Mouse (Mus musculus) hindbrain, embryonic 16.5 days (tissue): ENCODE measurements at regions not wholly inside any gene's neighbourhood (a gene's known extent, or its start where the extent isn't known, plus 50 kb on each side); places are given as distances from the start of the nearest gene placed in this dataset.
A peak's percentile ranks its signal among the peaks of the same experiment; 100 is the strongest.

ENCODE experiments used
- ATAC-seq: fragments of 200-750 bp; cut with Nextera tagmentation; 2 replicates; pipeline ENCODE4 v1.8.0; 2017; ENCODE audit warnings: moderate TSS enrichment, moderate library complexity
- H3K27ac ChIP-seq: fragments of 300-500 bp; sonication (generic); 2 replicates; pipeline ENCODE4 v1.5.1; 2014; ENCODE audit warnings: low read depth, mild to moderate bottlenecking, control low read depth, low read length, moderate library complexity
- H3K27me3 ChIP-seq: fragments of 300-500 bp; sonication (generic); replicated peaks from 2 replicates; pipeline ENCODE4 v1.6.1; 2014; ENCODE audit warnings: low read length; ENCODE audit not compliant: control insufficient read depth, insufficient read depth
- H3K36me3 ChIP-seq: fragments of 300-500 bp; sonication (generic); 2 replicates; pipeline ENCODE4 v1.6.1; 2014; ENCODE audit warnings: mild to moderate bottlenecking, low read length, moderate library complexity, mixed read lengths; ENCODE audit not compliant: control insufficient read depth, insufficient read depth
- H3K4me1 ChIP-seq: fragments of 300-500 bp; sonication (generic); 2 replicates; pipeline ENCODE4 v1.6.1; 2014; ENCODE audit warnings: low read depth, low read length; ENCODE audit not compliant: control insufficient read depth, insufficient read depth
- H3K4me2 ChIP-seq: fragments of 300-500 bp; sonication (generic); 2 replicates; pipeline ENCODE4 v1.6.1; 2014; ENCODE audit warnings: mild to moderate bottlenecking, low read length, control low read depth, moderate library complexity
- H3K4me3 ChIP-seq: fragments of 300-500 bp; sonication (generic); 2 replicates; pipeline ENCODE4 v1.5.1; 2014; ENCODE audit warnings: mild to moderate bottlenecking, low read length, control low read depth, moderate library complexity
- H3K9ac ChIP-seq: fragments of 300-500 bp; sonication (generic); 2 replicates; pipeline ENCODE4 v1.6.1; 2014; ENCODE audit warnings: low read depth, mild to moderate bottlenecking, control low read depth, low read length, moderate library complexity
- H3K9me3 ChIP-seq: fragments of 300-500 bp; sonication (generic); 2 replicates; pipeline ENCODE4 v1.6.1; 2014; ENCODE audit warnings: mild to moderate bottlenecking, low read length, moderate library complexity; ENCODE audit not compliant: control insufficient read depth
- WGBS: fragments of 180-500 bp; shearing (Covaris S2); extraction: QIAGEN DNeasy Blood & Tissue Kit; methylation state at CpG from one replicate; pipeline ENCODE4 v1.1.7; 2014; 5-methylcytosine and 5-hydroxymethylcytosine counted together

DNA sequence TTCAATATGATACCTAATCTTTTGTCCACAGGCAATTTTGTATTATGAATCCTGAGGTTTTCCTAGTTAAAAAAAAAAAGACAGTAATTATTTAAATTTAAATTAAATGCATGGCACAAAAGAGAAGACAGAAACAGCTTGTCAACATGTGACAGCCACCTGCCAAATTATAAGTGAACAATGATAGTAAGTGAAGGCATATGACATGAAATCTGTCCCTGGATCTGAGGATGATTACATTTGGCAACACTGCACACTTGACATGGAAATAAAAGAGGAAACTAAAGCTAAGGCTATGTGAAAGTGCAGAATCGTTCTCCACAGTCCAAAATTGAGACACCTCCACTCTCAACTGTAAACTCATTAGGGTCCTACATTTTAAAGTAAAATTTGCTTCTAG lies 1710.7 kb upstream of the Flrt2 start:
- H3K36me3 ChIP-seq = no peaks in the 10 kb centered on the region
- H3K4me2 ChIP-seq = no peak overlapping the region
- ATAC-seq = no peak
- 63% methylated on average over 1 of the region's 1 CpGs for WGBS
- H3K9me3 ChIP-seq = no peaks in the 10 kb centered on the region
- H3K27ac ChIP-seq = no peak overlapping the region
- no peaks in the 10 kb centered on the region for H3K4me1 ChIP-seq
- no peak overlapping the region for H3K9ac ChIP-seq
- H3K4me3 ChIP-seq = no peak overlapping the region
- H3K27me3 ChIP-seq = no peaks in the 10 kb centered on the region

- Histone ChIP-seq H3K4me1 (no peaks in the 10 kb centered on the region), H3K9me3 (no peaks in the 10 kb centered on the region), H3K4me3 (no peak overlapping the region), H3K4me2 (no peak overlapping the region), H3K27ac (no peak overlapping the region), H3K36me3 (no peaks in the 10 kb centered on the region), H3K9ac (no peak overlapping the region), H3K27me3 (no peaks in the 10 kb centered on the region)
- 87% methylated on average over 1 of the region's 1 CpGs for WGBS
- ATAC-seq = no peak
These were observed 1700.5 kb upstream of the Flrt2 start for GRCm38 (mm10) chr12:93991531-93991930.

DNA sequence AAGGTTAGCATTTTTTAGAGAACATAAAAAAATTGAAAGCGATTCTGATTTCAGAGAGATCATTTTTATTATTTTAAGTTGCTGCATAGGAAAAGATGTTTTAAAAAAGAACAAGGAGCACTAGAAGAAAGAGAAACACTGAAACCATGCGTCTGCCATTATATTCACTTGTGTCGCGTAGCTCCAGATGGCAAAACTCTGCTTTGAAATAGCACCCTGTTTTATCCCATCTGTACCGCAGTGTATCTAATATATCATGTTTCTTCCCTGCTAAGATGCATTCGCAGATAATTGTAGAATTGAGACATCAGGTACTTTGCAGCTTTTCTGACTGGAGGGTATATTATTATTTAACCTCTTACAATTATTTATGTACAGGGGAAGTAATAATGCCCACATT lies 1698.2 kb upstream of the Flrt2 start:
- Histone ChIP-seq H3K9ac (no peak overlapping the region), H3K36me3 (no peaks in the 10 kb centered on the region), H3K9me3 (no peaks in the 10 kb centered on the region), H3K27me3 (no peaks in the 10 kb centered on the region), H3K4me2 (no peak overlapping the region), H3K4me1 (no peaks in the 10 kb centered on the region), H3K27ac (no peak overlapping the region), H3K4me3 (no peak overlapping the region)
- WGBS = 79% methylated on average over 6 of the region's 6 CpGs
- no peak for ATAC-seq

DNA sequence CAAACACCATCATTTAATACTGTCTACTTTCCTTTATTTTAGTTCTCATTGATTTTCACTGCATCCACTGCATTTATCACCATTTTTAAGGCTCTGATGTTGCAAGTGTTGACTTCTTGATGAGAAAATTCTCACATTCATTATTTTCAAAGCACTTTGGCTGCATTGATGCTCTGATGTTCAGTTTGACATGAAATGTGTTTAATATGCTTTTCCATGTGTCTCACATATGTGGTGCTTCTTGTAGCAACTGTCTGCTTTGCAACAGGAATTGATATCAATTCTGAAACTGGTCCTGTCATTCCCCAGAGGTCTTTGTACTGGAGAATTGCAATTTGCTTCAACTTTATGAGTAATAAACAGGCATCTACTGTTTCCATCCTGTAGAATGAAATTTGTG lies 1676.1 kb upstream of the Flrt2 start:
- H3K9me3 ChIP-seq = no peaks in the 10 kb centered on the region
- no peaks in the 10 kb centered on the region for H3K27me3 ChIP-seq
- H3K4me3 ChIP-seq = no peak overlapping the region
- no peak for ATAC-seq
- H3K36me3 ChIP-seq = no peaks in the 10 kb centered on the region
- no peaks in the 10 kb centered on the region for H3K4me1 ChIP-seq
- H3K9ac ChIP-seq = no peak overlapping the region
- H3K4me2 ChIP-seq = no peak overlapping the region
- no peak overlapping the region for H3K27ac ChIP-seq

DNA sequence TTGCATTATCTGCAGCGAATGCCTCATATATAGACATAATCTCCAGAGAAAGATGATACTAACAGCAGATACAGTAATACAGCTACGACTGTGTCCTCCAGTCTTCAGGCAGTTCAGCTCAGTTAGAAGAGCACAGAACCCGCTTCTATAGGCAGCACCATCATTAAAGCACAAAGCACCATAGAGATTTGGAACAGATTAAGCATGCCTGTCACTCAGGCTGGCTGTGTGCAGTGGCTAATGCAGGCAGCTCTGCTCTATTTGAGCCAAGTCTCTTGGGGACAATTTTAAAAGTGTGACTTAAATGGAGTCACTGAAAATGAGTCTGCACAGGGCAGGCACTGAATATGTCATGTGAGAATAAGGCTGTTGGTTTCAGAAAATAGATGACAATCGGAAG lies 1660.7 kb upstream of the Flrt2 start:
- peaks cover 3% of the 10 kb centered on the region for H3K4me1 ChIP-seq
- WGBS = 45% methylated on average over 4 of the region's 4 CpGs
- H3K9me3 ChIP-seq = no peaks in the 10 kb centered on the region
- H3K27me3 ChIP-seq = no peaks in the 10 kb centered on the region
- no peak overlapping the region for H3K4me3 ChIP-seq
- peak; percentile 89 for ATAC-seq
- H3K9ac ChIP-seq = no peak overlapping the region
- H3K36me3 ChIP-seq = no peaks in the 10 kb centered on the region
- H3K27ac ChIP-seq = no peak overlapping the region
- H3K4me2 ChIP-seq = no peak overlapping the region

DNA sequence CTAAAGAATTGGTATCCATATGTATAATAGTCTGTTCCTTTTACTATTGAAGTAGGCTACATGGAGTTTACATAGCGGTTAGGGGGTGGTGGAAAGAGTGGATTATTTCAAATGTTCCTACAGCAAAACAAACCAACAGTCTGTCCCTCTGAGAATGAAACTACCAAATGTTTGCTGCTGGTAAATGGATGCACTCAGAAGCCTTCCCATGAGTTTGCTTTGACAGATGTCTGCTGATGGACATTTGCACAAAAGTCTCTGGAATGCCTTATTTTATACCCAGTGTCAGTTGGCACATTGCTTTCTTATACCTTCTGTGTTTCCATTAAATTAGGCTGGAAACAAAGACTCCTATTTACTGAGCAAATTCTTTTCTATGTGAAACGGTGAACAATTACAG lies 1644.1 kb upstream of the Flrt2 start:
- Histone ChIP-seq H3K4me1 (no peaks in the 10 kb centered on the region), H3K4me2 (no peak overlapping the region), H3K27ac (no peak overlapping the region), H3K9me3 (no peaks in the 10 kb centered on the region), H3K36me3 (no peaks in the 10 kb centered on the region), H3K9ac (no peak overlapping the region), H3K27me3 (no peaks in the 10 kb centered on the region), H3K4me3 (no peak overlapping the region)
- ATAC-seq = no peak
- WGBS = 68% methylated on average over 2 of the region's 2 CpGs

DNA sequence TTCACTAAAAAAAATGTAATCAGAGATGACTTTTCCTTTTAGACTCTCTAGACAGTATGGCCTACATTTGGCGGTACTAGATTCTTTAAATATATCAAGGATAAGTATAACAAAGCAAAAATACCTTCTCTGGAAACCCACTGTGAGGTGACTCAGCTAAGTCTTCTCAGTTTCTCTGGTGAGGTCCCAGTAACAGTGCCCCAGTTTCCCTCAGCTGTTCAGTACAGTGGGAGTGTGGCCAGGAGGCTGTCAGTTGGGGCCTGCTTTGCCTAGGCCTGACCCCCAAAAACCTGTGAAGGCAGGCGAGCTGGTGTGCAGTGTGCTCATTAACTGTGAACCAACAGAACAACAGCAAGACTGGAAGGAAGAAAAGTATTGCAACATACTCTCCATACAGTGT lies 1634.3 kb upstream of the Flrt2 start:
- H3K4me3 ChIP-seq = no peak overlapping the region
- no peak overlapping the region for H3K4me2 ChIP-seq
- no peak overlapping the region for H3K9ac ChIP-seq
- WGBS = 79% methylated on average over 2 of the region's 2 CpGs
- H3K9me3 ChIP-seq = no peaks in the 10 kb centered on the region
- no peak for ATAC-seq
- H3K27me3 ChIP-seq = no peaks in the 10 kb centered on the region
- no peaks in the 10 kb centered on the region for H3K36me3 ChIP-seq
- no peak overlapping the region for H3K27ac ChIP-seq
- no peaks in the 10 kb centered on the region for H3K4me1 ChIP-seq

GRCm38 (mm10) chr12:94059641-94060040 lies 1632.4 kb upstream of the Flrt2 start:
- WGBS = 83% methylated on average over 6 of the region's 6 CpGs
- no peaks in the 10 kb centered on the region for H3K4me1 ChIP-seq
- no peaks in the 10 kb centered on the region for H3K9me3 ChIP-seq
- H3K36me3 ChIP-seq = no peaks in the 10 kb centered on the region
- H3K27ac ChIP-seq = no peak overlapping the region
- H3K4me2 ChIP-seq = no peak overlapping the region
- no peak overlapping the region for H3K4me3 ChIP-seq
- H3K27me3 ChIP-seq = no peaks in the 10 kb centered on the region
- no peak overlapping the region for H3K9ac ChIP-seq
- no peak for ATAC-seq

DNA sequence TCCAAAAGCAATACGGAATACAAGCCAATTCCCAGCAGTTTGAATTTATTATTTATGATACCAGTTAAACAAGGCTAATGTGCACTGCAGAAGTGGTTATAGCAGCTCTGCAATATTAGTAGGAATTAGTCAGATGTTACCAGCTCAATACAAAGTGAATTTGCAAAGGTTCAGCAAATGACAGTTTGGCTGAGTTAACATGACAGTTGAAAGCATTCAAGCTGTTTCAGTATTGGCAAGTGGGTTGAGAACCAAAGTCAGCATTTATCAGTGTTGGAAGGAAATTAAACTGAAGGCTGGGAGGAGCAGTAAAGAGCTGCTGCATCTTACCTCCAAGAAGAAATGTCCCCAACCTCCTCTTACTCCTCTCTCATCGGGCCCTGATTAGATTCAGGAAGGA lies 1631.7 kb upstream of the Flrt2 start:
- no peaks in the 10 kb centered on the region for H3K9me3 ChIP-seq
- H3K27ac ChIP-seq = no peak overlapping the region
- WGBS = 70% methylated on average over 2 of the region's 2 CpGs
- H3K36me3 ChIP-seq = no peaks in the 10 kb centered on the region
- H3K4me2 ChIP-seq = no peak overlapping the region
- no peak overlapping the region for H3K4me3 ChIP-seq
- no peaks in the 10 kb centered on the region for H3K4me1 ChIP-seq
- H3K9ac ChIP-seq = no peak overlapping the region
- ATAC-seq = peak; percentile 67
- H3K27me3 ChIP-seq = no peaks in the 10 kb centered on the region

- no peaks in the 10 kb centered on the region for H3K36me3 ChIP-seq
- no peak overlapping the region for H3K4me3 ChIP-seq
- H3K9ac ChIP-seq = no peak overlapping the region
- no peaks in the 10 kb centered on the region for H3K9me3 ChIP-seq
- no peak overlapping the region for H3K27ac ChIP-seq
- H3K27me3 ChIP-seq = no peaks in the 10 kb centered on the region
- ATAC-seq = no peak
- no peak overlapping the region for H3K4me2 ChIP-seq
- WGBS = 46% methylated on average over 9 of the region's 9 CpGs
- no peaks in the 10 kb centered on the region for H3K4me1 ChIP-seq
These were observed 1625.4 kb upstream of the Flrt2 start for GRCm38 (mm10) chr12:94066444-94067152.
